Mouse (Mus musculus): ENCODE measurements around the gene Tmem140. TPM values are rescaled to one million over a fixed set of nuclear protein-coding genes. Genes with fewer than 3 reads are reported as not detected.

Gene Tmem140
- total and polyA plus RNA-seq, 2 experiments from 2014 or later, result 0.79 to 1.7 TPM

GRCm38 (mm10) chr6:34919956-34920355 lies 57.0 kb downstream of the Tmem140 start, which contains the start of gene Stra8:
Gene Stra8, plus strand, starts transcription at chr6:34920163.
- ATAC-seq (no peak), DNase-seq (ENCODE audit: low spot score) (no peak)
- H3K4me2 ChIP-seq (ENCODE audit: low read depth, low read length), result no peak within 1 kb of the TSS
- H3K9ac ChIP-seq (replicated peaks; ENCODE audit: low read length), result no peak within 1 kb of the TSS
- H3K9me3 ChIP-seq (ENCODE audit: low read length), result no peaks in the 10 kb centered on the region
- no peaks in the 10 kb centered on the region for H3K27me3 ChIP-seq (ENCODE audit: insufficient read depth, low read length)
- no peak within 1 kb of the TSS for H3K27ac ChIP-seq
- TF ChIP-seq CTCF (IDR thresholded peaks at IDR 0.05; ENCODE audit: low read depth), result no peak
- no peaks in the 10 kb centered on the region for H3K36me3 ChIP-seq (ENCODE audit: insufficient read depth, low read length)
- 44% methylated on average over 10 of the region's 10 CpGs for WGBS
- no peaks in the 10 kb centered on the region for H3K4me1 ChIP-seq (ENCODE audit: insufficient read depth, low read length)
- H3K4me3 ChIP-seq (ENCODE audit: low read length), result no peak within 1 kb of the TSS

- WGBS, result 93% methylated on average over 12 of the region's 12 CpGs
- Histone ChIP-seq H3K36me3 (ENCODE audit: insufficient read depth, low read length) (no peaks in the 10 kb centered on the region), H3K9me3 (ENCODE audit: low read length) (no peaks in the 10 kb centered on the region), H3K4me1 (ENCODE audit: insufficient read depth, low read length) (no peaks in the 10 kb centered on the region), H3K9ac (replicated peaks; ENCODE audit: low read length) (no peak overlapping the region), H3K4me2 (ENCODE audit: low read depth, low read length) (no peak overlapping the region), H3K27me3 (ENCODE audit: insufficient read depth, low read length) (no peaks in the 10 kb centered on the region), H3K27ac (no peak overlapping the region), H3K4me3 (ENCODE audit: low read length) (no peak overlapping the region)
- ATAC-seq, result no peak
- no peak for DNase-seq (ENCODE audit: low spot score)
- no peak for TF ChIP-seq CTCF (IDR thresholded peaks at IDR 0.05; ENCODE audit: low read depth)
Observed at GRCm38 (mm10) chr6:34920631-34921030, 57.7 kb downstream of the Tmem140 start.

GRCm38 (mm10) chr6:34921941-34922340 lies 59.0 kb downstream of the Tmem140 start:
- TF ChIP-seq CTCF (IDR thresholded peaks at IDR 0.05; ENCODE audit: low read depth), result peak; percentile 74
- Histone ChIP-seq H3K4me3 (ENCODE audit: low read length) (no peak overlapping the region), H3K4me2 (ENCODE audit: low read depth, low read length) (no peak overlapping the region), H3K9ac (replicated peaks; ENCODE audit: low read length) (no peak overlapping the region), H3K36me3 (ENCODE audit: insufficient read depth, low read length) (no peaks in the 10 kb centered on the region), H3K9me3 (ENCODE audit: low read length) (no peaks in the 10 kb centered on the region), H3K27ac (no peak overlapping the region), H3K27me3 (ENCODE audit: insufficient read depth, low read length) (no peaks in the 10 kb centered on the region), H3K4me1 (ENCODE audit: insufficient read depth, low read length) (no peaks in the 10 kb centered on the region)
- peak; percentile 48 for DNase-seq (ENCODE audit: low spot score)
- ATAC-seq, result peak; percentile 45; the same call in 1 of the 2 replicates
- 68% methylated on average over 14 of the region's 14 CpGs for WGBS

Other genes with a start within 250 kb of the Tmem140 start
- 12.3 and 13.2 TPM in 2 replicates for gene Agbl3, start 82.7 kb upstream of the Tmem140 start, total RNA-seq (2014; rRNA removed)
- gene Agbl3, start 82.7 kb upstream of the Tmem140 start, polyA plus RNA-seq (2015; fragmentation: Nextera tagmentation; extraction: Ambion mirVana), result 21.5 and 24.0 TPM in 2 replicates
- gene Cyren, start 14.9 kb downstream of the Tmem140 start, total RNA-seq (2014; rRNA removed), result 3.6 and 4.3 TPM in 2 replicates
- 4.9 and 5.2 TPM in 2 replicates for gene Cyren, start 14.9 kb downstream of the Tmem140 start, polyA plus RNA-seq (2015; fragmentation: Nextera tagmentation; extraction: Ambion mirVana)
- 52.7 and 61.3 TPM in 2 replicates for gene Wdr91, start 47.7 kb downstream of the Tmem140 start, total RNA-seq (2014; rRNA removed)
- 17.9 and 18.2 TPM in 2 replicates for gene Wdr91, start 47.7 kb downstream of the Tmem140 start, polyA plus RNA-seq (2015; fragmentation: Nextera tagmentation; extraction: Ambion mirVana)
- not detected in 2 replicates for gene Stra8, start 57.0 kb downstream of the Tmem140 start, total RNA-seq (2014; rRNA removed)
- gene Stra8, start 57.0 kb downstream of the Tmem140 start, polyA plus RNA-seq (2015; fragmentation: Nextera tagmentation; extraction: Ambion mirVana), result not detected in 2 replicates
- 1.8 and 2.6 TPM in 2 replicates for gene Slc23a4, start 125.3 kb downstream of the Tmem140 start, total RNA-seq (2014; rRNA removed)
- gene Slc23a4, start 125.3 kb downstream of the Tmem140 start, polyA plus RNA-seq (2015; fragmentation: Nextera tagmentation; extraction: Ambion mirVana), result 0.67 and 0.68 TPM in 2 replicates